Mouse (Mus musculus): ENCODE data around the gene Gm42688. TPM values are rescaled to one million over a fixed set of nuclear protein-coding genes. Genes with fewer than 3 reads are reported as not detected.

Gene Gm42688
- polyA plus RNA-seq, 1 experiment from 2014 or later: 1.1 TPM

- Histone ChIP-seq H3K9ac (ENCODE audit: low read depth, low read length) (peak overlapping the region; percentile 48), H3K9me3 (ENCODE audit: control insufficient read depth) (no peaks in the 10 kb centered on the region), H3K4me1 (replicated peaks; ENCODE audit: control insufficient read depth, insufficient read depth, low read length) (0 out of 2 replicates have a peak, but pooled peaks cover 4% of the 10 kb centered on the region), H3K27ac (ENCODE audit: low read depth, low read length) (peak overlapping the region; percentile 89), H3K4me3 (ENCODE audit: low read depth, low read length) (peak overlapping the region; percentile 46), H3K4me2 (replicated peaks; ENCODE audit: low read depth) (peak overlapping the region; percentile 72), H3K36me3 (ENCODE audit: control insufficient read depth, insufficient read depth) (peaks cover 27% of the 10 kb centered on the region; the same call in 1 of the 2 replicates), H3K27me3 (replicated peaks; ENCODE audit: control insufficient read depth, insufficient read depth, low read length) (peaks cover 11% of the 10 kb centered on the region)
- WGBS: 72% methylated on average over 2 of the region's 2 CpGs
- no peak for TF ChIP-seq CTCF (IDR thresholded peaks at IDR 0.05; ENCODE audit: low read depth)
- no peak for ATAC-seq
These were observed 42.7 kb upstream of the Gm42688 start for GRCm38 (mm10) chr6:83058725-83059124.

- Histone ChIP-seq H3K9me3 (ENCODE audit: control insufficient read depth) (no peaks in the 10 kb centered on the region), H3K27me3 (replicated peaks; ENCODE audit: control insufficient read depth, insufficient read depth, low read length) (peaks cover 79% of the 10 kb centered on the region)
- no peak for TF ChIP-seq CTCF (IDR thresholded peaks at IDR 0.05; ENCODE audit: low read depth)
These were observed 35.4 kb upstream of the Gm42688 start for GRCm38 (mm10) chr6:83065995-83066394.

GRCm38 (mm10) chr6:83066441-83066840 lies 35.0 kb upstream of the Gm42688 start:
- Histone ChIP-seq H3K36me3 (ENCODE audit: control insufficient read depth, insufficient read depth) (peaks cover 7% of the 10 kb centered on the region; the same call in 1 of the 2 replicates), H3K4me3 (ENCODE audit: low read depth, low read length) (no peak overlapping the region), H3K4me1 (replicated peaks; ENCODE audit: control insufficient read depth, insufficient read depth, low read length) (no peaks in the 10 kb centered on the region; the same call in 1 of the 2 replicates), H3K27ac (ENCODE audit: low read depth, low read length) (no peak overlapping the region), H3K9ac (ENCODE audit: low read depth, low read length) (no peak overlapping the region), H3K9me3 (ENCODE audit: control insufficient read depth) (no peaks in the 10 kb centered on the region), H3K27me3 (replicated peaks; ENCODE audit: control insufficient read depth, insufficient read depth, low read length) (peaks cover 83% of the 10 kb centered on the region), H3K4me2 (replicated peaks; ENCODE audit: low read depth) (no peak overlapping the region)
- 49% methylated on average over 6 of the region's 6 CpGs for WGBS
- ATAC-seq: no peak
- TF ChIP-seq CTCF (IDR thresholded peaks at IDR 0.05; ENCODE audit: low read depth): no peak

More at GRCm38 (mm10) chr6:83065995-83066394, 35.4 kb upstream of the Gm42688 start:
- no peak overlapping the region for H3K4me3 ChIP-seq (ENCODE audit: low read depth, low read length)
- no peak overlapping the region for H3K4me2 ChIP-seq (replicated peaks; ENCODE audit: low read depth)
- H3K36me3 ChIP-seq (ENCODE audit: control insufficient read depth, insufficient read depth): peaks cover 11% of the 10 kb centered on the region; the same call in 1 of the 2 replicates
- 42% methylated on average over 8 of the region's 8 CpGs for WGBS
- H3K4me1 ChIP-seq (replicated peaks; ENCODE audit: control insufficient read depth, insufficient read depth, low read length): no peaks in the 10 kb centered on the region; the same call in 1 of the 2 replicates
- H3K9ac ChIP-seq (ENCODE audit: low read depth, low read length): no peak overlapping the region
- no peak for ATAC-seq
- H3K27ac ChIP-seq (ENCODE audit: low read depth, low read length): no peak overlapping the region

- no peak for TF ChIP-seq CTCF (IDR thresholded peaks at IDR 0.05; ENCODE audit: low read depth)
- Histone ChIP-seq H3K9ac (ENCODE audit: low read depth, low read length) (no peak overlapping the region), H3K4me1 (replicated peaks; ENCODE audit: control insufficient read depth, insufficient read depth, low read length) (no peaks in the 10 kb centered on the region; the same call in 1 of the 2 replicates), H3K9me3 (ENCODE audit: control insufficient read depth) (no peaks in the 10 kb centered on the region), H3K27ac (ENCODE audit: low read depth, low read length) (no peak overlapping the region), H3K4me3 (ENCODE audit: low read depth, low read length) (peak overlapping the region; percentile 39), H3K36me3 (ENCODE audit: control insufficient read depth, insufficient read depth) (no peaks in the 10 kb centered on the region; the same call in 1 of the 2 replicates), H3K4me2 (replicated peaks; ENCODE audit: low read depth) (peak overlapping the region; percentile 63), H3K27me3 (replicated peaks; ENCODE audit: control insufficient read depth, insufficient read depth, low read length) (peaks cover 92% of the 10 kb centered on the region)
- WGBS: 13% methylated on average over 8 of the region's 8 CpGs
- ATAC-seq: no peak
These were observed 33.2 kb upstream of the Gm42688 start for GRCm38 (mm10) chr6:83068221-83068620.

- no peaks in the 10 kb centered on the region; the same call in 1 of the 2 replicates for H3K4me1 ChIP-seq (replicated peaks; ENCODE audit: control insufficient read depth, insufficient read depth, low read length)
- H3K4me3 ChIP-seq (ENCODE audit: low read depth, low read length): peak overlapping the region; percentile 39
- no peak for ATAC-seq
- no peaks in the 10 kb centered on the region; the same call in 1 of the 2 replicates for H3K36me3 ChIP-seq (ENCODE audit: control insufficient read depth, insufficient read depth)
- peak overlapping the region; percentile 63 for H3K4me2 ChIP-seq (replicated peaks; ENCODE audit: low read depth)
- no peak for TF ChIP-seq CTCF (IDR thresholded peaks at IDR 0.05; ENCODE audit: low read depth)
- no peak overlapping the region for H3K27ac ChIP-seq (ENCODE audit: low read depth, low read length)
- no peak overlapping the region for H3K9ac ChIP-seq (ENCODE audit: low read depth, low read length)
- WGBS: 1% methylated on average over 78 of the region's 81 CpGs
- peaks cover 91% of the 10 kb centered on the region for H3K27me3 ChIP-seq (replicated peaks; ENCODE audit: control insufficient read depth, insufficient read depth, low read length)
- H3K9me3 ChIP-seq (ENCODE audit: control insufficient read depth): no peaks in the 10 kb centered on the region
These were observed 32.5 kb upstream of the Gm42688 start for GRCm38 (mm10) chr6:83068706-83069487.

- no peak overlapping the region for H3K27ac ChIP-seq (ENCODE audit: low read depth, low read length)
- TF ChIP-seq CTCF (IDR thresholded peaks at IDR 0.05; ENCODE audit: low read depth): no peak
- H3K4me2 ChIP-seq (replicated peaks; ENCODE audit: low read depth): peak overlapping the region; percentile 63
- no peaks in the 10 kb centered on the region; the same call in 1 of the 2 replicates for H3K36me3 ChIP-seq (ENCODE audit: control insufficient read depth, insufficient read depth)
- H3K4me1 ChIP-seq (replicated peaks; ENCODE audit: control insufficient read depth, insufficient read depth, low read length): no peaks in the 10 kb centered on the region; the same call in 1 of the 2 replicates
- no peak for ATAC-seq
- peak overlapping the region; percentile 39 for H3K4me3 ChIP-seq (ENCODE audit: low read depth, low read length)
- H3K27me3 ChIP-seq (replicated peaks; ENCODE audit: control insufficient read depth, insufficient read depth, low read length): peaks cover 91% of the 10 kb centered on the region
- H3K9ac ChIP-seq (ENCODE audit: low read depth, low read length): no peak overlapping the region
- no peaks in the 10 kb centered on the region for H3K9me3 ChIP-seq (ENCODE audit: control insufficient read depth)
- under 1% methylated on average over 55 of the region's 69 CpGs for WGBS
These were observed 31.8 kb upstream of the Gm42688 start for GRCm38 (mm10) chr6:83069488-83070246.
